Mouse (Mus musculus): ENCODE results near the gene Gtpbp2. TPM values are rescaled to one million over a fixed set of nuclear protein-coding genes. Genes with fewer than 3 reads are reported as not detected.

The Gtpbp2 gene
- polyA plus RNA-seq, 1 experiment from 2014 or later, result 21.2 TPM

- DNase-seq (ENCODE audit: low spot score), result peak; percentile 95
- Histone ChIP-seq H3K4me1 (replicated peaks; ENCODE audit: control insufficient read depth, insufficient read depth) (peaks cover 4% of the 10 kb centered on the region), H3K36me3 (ENCODE audit: control insufficient read depth, insufficient read depth, low read length) (peaks cover 9% of the 10 kb centered on the region; the same call in 1 of the 2 replicates), H3K4me2 (replicated peaks; ENCODE audit: low read depth) (peak within 1 kb of the TSS; percentile 73), H3K27ac (replicated peaks) (peak within 1 kb of the TSS; percentile 74; the same call in 1 of the 2 replicates), H3K27me3 (ENCODE audit: control insufficient read depth, insufficient read depth, low read length) (no peaks in the 10 kb centered on the region), H3K9me3 (ENCODE audit: control insufficient read depth, low read length) (no peaks in the 10 kb centered on the region), H3K9ac (ENCODE audit: low read length) (peak within 1 kb of the TSS; percentile 45), H3K4me3 (ENCODE audit: low read depth, low read length) (peak within 1 kb of the TSS; percentile 44)
- 5% methylated on average over 37 of the region's 37 CpGs for WGBS
- no peak for TF ChIP-seq EP300 (optimal IDR thresholded peaks at IDR 0.05)
- TF ChIP-seq CTCF (IDR thresholded peaks at IDR 0.05; ENCODE audit: low read depth), result no peak
- peak; percentile 96 for ATAC-seq (ENCODE audit: low FRiP score, low TSS enrichment)
Observed at GRCm38 (mm10) chr17:46143578-46144423, 17.0 kb upstream of the Gtpbp2 start, which contains the start of gene Rsph9. Gene Rsph9 (minus strand): TSS chr17:46144216.

DNA sequence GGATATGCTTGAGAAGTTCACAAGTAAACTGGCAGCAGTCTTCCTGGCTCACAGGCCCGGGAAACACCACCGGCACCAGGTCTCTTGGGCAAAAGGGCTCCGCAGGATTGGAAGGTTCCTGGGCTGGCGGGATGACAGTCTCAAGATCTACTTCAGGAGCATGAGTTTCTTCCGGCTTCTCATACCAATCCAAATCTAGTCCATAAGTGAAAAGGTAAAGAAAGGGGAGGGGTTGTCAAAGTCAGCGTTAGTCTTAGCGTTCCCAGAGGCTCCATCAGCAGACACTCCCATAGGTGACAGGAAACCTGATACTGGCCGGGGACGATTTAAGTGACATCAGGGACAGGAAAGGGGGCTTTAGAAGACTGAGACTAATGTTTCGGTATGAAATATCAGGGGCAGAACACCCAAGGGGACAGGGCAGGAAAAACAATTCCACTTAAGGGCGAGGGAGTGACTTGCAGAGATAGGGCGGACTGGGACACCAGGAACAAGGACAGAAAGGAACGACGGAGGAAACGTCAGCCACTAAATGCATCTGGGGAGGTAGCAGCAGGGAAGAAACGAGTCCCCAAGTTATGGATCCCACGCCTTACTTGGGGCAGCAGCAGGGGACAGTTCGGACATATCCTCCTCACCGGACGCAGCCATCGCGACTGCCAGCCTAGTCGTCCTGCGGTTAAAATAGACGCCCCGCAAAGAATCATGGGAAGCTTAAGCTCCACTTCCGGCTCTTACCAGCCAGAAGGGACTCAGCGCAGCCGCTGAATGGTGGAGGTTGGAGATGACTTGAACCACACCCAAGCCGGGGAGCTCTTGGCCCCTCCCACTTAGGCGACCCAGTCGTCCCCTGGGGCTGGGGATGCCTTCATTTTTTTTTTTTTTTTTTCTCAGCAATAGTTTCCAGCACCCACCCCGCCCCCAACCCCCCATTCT lies 7.7 kb upstream of the Gtpbp2 start, which contains the start of gene Mad2l1bp:
Gene Mad2l1bp, minus strand, starts transcription at position 707 of the 936 bp plus-strand sequence.
- Histone ChIP-seq H3K36me3 (ENCODE audit: control insufficient read depth, insufficient read depth, low read length) (no peaks in the 10 kb centered on the region), H3K4me3 (ENCODE audit: low read depth, low read length) (peak within 1 kb of the TSS; percentile 61), H3K4me2 (replicated peaks; ENCODE audit: low read depth) (peak within 1 kb of the TSS; percentile 85), H3K4me1 (replicated peaks; ENCODE audit: control insufficient read depth, insufficient read depth) (0 out of 2 replicates have a peak, but pooled peaks cover 3% of the 10 kb centered on the region), H3K9me3 (ENCODE audit: control insufficient read depth, low read length) (no peaks in the 10 kb centered on the region), H3K9ac (ENCODE audit: low read length) (peak within 1 kb of the TSS; percentile 78), H3K27me3 (ENCODE audit: control insufficient read depth, insufficient read depth, low read length) (no peaks in the 10 kb centered on the region), H3K27ac (replicated peaks) (peak within 1 kb of the TSS; percentile 85)
- DNase-seq (ENCODE audit: low spot score), result peak; percentile 90
- TF ChIP-seq EP300 (optimal IDR thresholded peaks at IDR 0.05), result no peak
- TF ChIP-seq CTCF (IDR thresholded peaks at IDR 0.05; ENCODE audit: low read depth), result no peak
- WGBS, result 3% methylated on average over 33 of the region's 33 CpGs
- peak; percentile 87 for ATAC-seq (ENCODE audit: low FRiP score, low TSS enrichment)

- WGBS, result 93% methylated on average over 3 of the region's 3 CpGs
- TF ChIP-seq CTCF (IDR thresholded peaks at IDR 0.05; ENCODE audit: low read depth), result no peak
- TF ChIP-seq EP300 (optimal IDR thresholded peaks at IDR 0.05), result no peak
- Histone ChIP-seq H3K27ac (replicated peaks) (no peak overlapping the region), H3K4me2 (replicated peaks; ENCODE audit: low read depth) (no peak overlapping the region), H3K9ac (ENCODE audit: low read length) (no peak overlapping the region), H3K9me3 (ENCODE audit: control insufficient read depth, low read length) (no peaks in the 10 kb centered on the region), H3K4me3 (ENCODE audit: low read depth, low read length) (no peak overlapping the region), H3K36me3 (ENCODE audit: control insufficient read depth, insufficient read depth, low read length) (no peaks in the 10 kb centered on the region), H3K4me1 (replicated peaks; ENCODE audit: control insufficient read depth, insufficient read depth) (0 out of 2 replicates have a peak, but pooled peaks cover 3% of the 10 kb centered on the region), H3K27me3 (ENCODE audit: control insufficient read depth, insufficient read depth, low read length) (no peaks in the 10 kb centered on the region)
- no peak for DNase-seq (ENCODE audit: low spot score)
- ATAC-seq (ENCODE audit: low FRiP score, low TSS enrichment), result no peak
Observed at GRCm38 (mm10) chr17:46154336-46154735, 6.5 kb upstream of the Gtpbp2 start.

DNA sequence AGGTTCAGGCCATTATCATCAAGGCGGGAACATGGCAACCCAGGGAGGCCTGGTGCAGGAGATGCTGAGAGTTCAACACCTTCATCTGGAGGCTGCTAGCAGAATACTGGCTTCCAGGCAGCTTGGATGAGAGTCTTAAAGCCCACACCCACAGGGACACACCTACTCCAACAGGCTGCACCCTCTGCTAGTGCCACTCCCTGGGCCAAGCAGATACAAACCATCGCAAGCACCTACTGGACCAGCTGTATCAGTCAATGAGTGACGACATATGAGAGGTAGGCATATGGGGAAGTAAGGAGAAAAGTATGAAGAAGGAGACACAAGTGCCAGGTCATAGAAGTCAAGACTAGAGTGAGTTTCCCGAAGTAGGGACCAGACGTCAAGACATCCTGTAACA lies 4.2 kb upstream of the Gtpbp2 start:
- Histone ChIP-seq H3K4me2 (replicated peaks; ENCODE audit: low read depth) (no peak overlapping the region), H3K27ac (replicated peaks) (no peak overlapping the region), H3K27me3 (ENCODE audit: control insufficient read depth, insufficient read depth, low read length) (no peaks in the 10 kb centered on the region), H3K9ac (ENCODE audit: low read length) (no peak overlapping the region), H3K4me1 (replicated peaks; ENCODE audit: control insufficient read depth, insufficient read depth) (peaks cover 3% of the 10 kb centered on the region; the same call in 1 of the 2 replicates), H3K9me3 (ENCODE audit: control insufficient read depth, low read length) (no peaks in the 10 kb centered on the region), H3K36me3 (ENCODE audit: control insufficient read depth, insufficient read depth, low read length) (no peaks in the 10 kb centered on the region), H3K4me3 (ENCODE audit: low read depth, low read length) (no peak overlapping the region)
- DNase-seq (ENCODE audit: low spot score), result peak; percentile 34
- TF ChIP-seq CTCF (IDR thresholded peaks at IDR 0.05; ENCODE audit: low read depth) (no peak), EP300 (optimal IDR thresholded peaks at IDR 0.05) (no peak)
- ATAC-seq (ENCODE audit: low FRiP score, low TSS enrichment), result peak; percentile 18; the same call in 1 of the 2 replicates
- 72% methylated on average over 5 of the region's 5 CpGs for WGBS

GRCm38 (mm10) chr17:46157131-46157530 lies 3.7 kb upstream of the Gtpbp2 start:
- H3K4me1 ChIP-seq (replicated peaks; ENCODE audit: control insufficient read depth, insufficient read depth), result peaks cover 3% of the 10 kb centered on the region; the same call in 1 of the 2 replicates
- H3K27me3 ChIP-seq (ENCODE audit: control insufficient read depth, insufficient read depth, low read length), result no peaks in the 10 kb centered on the region
- H3K9ac ChIP-seq (ENCODE audit: low read length), result no peak overlapping the region
- no peak overlapping the region for H3K4me2 ChIP-seq (replicated peaks; ENCODE audit: low read depth)
- H3K36me3 ChIP-seq (ENCODE audit: control insufficient read depth, insufficient read depth, low read length), result no peaks in the 10 kb centered on the region
- ATAC-seq (ENCODE audit: low FRiP score, low TSS enrichment) (no peak), DNase-seq (ENCODE audit: low spot score) (no peak)
- TF ChIP-seq CTCF (IDR thresholded peaks at IDR 0.05; ENCODE audit: low read depth) (no peak), EP300 (optimal IDR thresholded peaks at IDR 0.05) (no peak)
- no peaks in the 10 kb centered on the region for H3K9me3 ChIP-seq (ENCODE audit: control insufficient read depth, low read length)
- no peak overlapping the region for H3K27ac ChIP-seq (replicated peaks)
- H3K4me3 ChIP-seq (ENCODE audit: low read depth, low read length), result no peak overlapping the region
- 89% methylated on average over 8 of the region's 8 CpGs for WGBS

Data from stomach, postnatal 0 days (tissue).